Mouse (Mus musculus): ENCODE results near the gene Slc2a9.

The Slc2a9 gene

GRCm38 (mm10) chr5:38372369-38372768, 130.6 kb downstream of the Slc2a9 start:
- 24% methylated on average over 5 of the region's 5 CpGs for WGBS

GRCm38 (mm10) chr5:38371308-38371707, 131.6 kb downstream of the Slc2a9 start:
- 79% methylated on average over 1 of the region's 1 CpGs for WGBS

DNA sequence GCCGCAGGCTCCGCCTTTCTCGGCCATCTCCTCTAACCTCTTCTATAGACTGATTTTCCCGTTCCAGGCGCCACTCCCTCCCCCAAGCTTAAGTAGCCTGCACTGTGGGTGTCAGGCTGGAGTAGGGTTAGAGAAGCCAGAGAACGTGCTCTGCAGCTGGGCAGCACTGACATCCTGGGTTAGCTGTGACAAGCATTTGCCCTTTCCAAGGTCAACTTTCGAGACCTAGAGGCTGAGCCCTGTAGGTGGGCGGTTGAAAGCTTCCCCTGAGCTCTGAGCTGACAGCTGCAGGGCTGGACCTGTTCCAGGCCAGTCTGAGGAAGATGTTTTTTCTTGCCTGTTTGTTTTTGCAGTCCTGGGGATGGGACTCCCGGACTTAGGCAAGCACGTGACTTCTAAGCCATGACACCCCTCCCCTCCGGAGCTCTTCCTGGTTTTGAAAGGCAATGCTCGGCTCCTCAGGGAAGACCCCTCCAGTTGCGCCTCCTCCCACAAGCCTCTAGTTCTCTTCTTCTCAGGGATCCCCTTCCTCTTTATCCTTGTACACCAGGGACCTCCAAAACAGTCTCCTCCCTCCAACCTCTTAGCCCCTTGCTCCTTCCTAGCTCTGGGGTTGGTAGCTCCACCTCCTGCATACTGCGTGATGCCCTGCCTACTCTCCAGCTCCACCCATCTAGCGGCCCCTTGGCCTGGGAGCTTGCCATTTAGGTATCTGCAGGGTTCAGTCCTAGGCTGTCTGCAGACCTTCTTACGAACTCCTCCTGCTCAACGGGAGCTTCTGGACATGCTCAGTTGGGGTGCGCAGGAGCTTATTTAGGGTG, 136.1 kb downstream of the Slc2a9 start:
- WGBS, result 22% methylated on average over 18 of the region's 18 CpGs

GRCm38 (mm10) chr5:38365521-38365920, 137.4 kb downstream of the Slc2a9 start:
- WGBS, result 86% methylated on average over 2 of the region's 2 CpGs

DNA sequence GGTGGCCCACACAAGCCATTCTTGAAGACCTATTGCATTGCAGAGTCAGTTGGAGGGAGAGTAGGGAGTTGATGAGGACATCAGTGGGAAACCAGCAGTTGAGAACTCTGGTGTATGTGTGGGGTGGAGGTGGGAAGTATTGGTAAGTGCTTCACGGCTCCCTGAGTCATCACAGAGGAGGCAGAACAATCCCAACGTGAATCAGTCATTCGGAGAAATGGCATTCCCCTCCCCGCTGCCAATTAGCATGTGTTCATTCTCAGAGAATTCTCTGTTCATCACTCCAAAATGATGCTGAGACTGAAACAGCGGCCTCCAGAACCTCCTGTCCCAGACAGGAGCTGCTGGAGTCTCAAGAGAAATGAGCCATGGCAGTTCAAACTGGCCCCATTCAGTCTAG, 138.5 kb downstream of the Slc2a9 start:
- 52% methylated on average over 5 of the region's 5 CpGs for WGBS

DNA sequence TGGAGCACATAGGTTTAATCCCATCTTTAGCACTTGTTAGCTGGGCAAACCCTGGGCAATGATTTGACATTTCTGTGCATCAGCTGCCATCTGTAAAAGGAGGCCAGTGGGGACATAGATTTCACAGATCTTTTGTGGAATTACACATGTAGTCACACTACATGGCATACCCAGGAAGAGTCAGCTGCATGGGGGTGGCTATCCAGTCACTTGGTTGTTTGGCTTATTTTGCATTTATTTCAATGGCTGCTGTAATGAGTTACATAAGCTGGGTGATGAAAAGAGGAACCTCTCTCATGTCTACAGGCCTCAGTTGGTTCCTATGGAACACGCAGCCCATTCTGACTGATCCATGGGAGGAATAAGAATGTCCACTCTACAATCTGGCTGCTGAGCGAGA, 143.2 kb downstream of the Slc2a9 start:
- 82% methylated on average over 2 of the region's 2 CpGs for WGBS

DNA sequence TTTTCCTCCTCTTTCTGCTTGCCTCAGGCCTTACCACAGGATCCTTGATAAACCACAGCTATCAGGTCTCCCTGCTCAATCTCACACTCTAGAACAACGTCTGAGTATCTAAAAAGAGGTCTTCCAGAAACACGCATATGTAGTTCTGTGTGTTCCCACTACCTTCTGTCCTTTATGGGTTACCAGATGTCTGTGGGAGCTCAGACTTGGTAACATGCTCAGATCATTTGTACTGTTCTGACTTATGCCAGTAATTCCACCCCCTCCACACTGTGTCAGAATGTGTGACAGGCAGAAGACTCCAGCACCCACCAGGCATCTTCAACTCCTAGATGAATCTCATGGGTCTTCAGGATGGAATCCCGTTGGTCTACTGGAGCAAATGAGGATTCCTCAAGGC, 146.0 kb downstream of the Slc2a9 start:
- WGBS, result 62% methylated on average over 3 of the region's 3 CpGs

GRCm38 (mm10) chr5:38350351-38350929, 152.5 kb downstream of the Slc2a9 start:
- WGBS, result 67% methylated on average over 5 of the region's 5 CpGs

GRCm38 (mm10) chr5:38346646-38347432, 156.1 kb downstream of the Slc2a9 start:
- WGBS, result 51% methylated on average over 10 of the region's 10 CpGs

- WGBS, result 76% methylated on average over 3 of the region's 3 CpGs
Observed at GRCm38 (mm10) chr5:38343101-38343500, 159.8 kb downstream of the Slc2a9 start.

GRCm38 (mm10) chr5:38334582-38334981, 168.4 kb downstream of the Slc2a9 start:
- 61% methylated on average over 1 of the region's 1 CpGs for WGBS

DNA sequence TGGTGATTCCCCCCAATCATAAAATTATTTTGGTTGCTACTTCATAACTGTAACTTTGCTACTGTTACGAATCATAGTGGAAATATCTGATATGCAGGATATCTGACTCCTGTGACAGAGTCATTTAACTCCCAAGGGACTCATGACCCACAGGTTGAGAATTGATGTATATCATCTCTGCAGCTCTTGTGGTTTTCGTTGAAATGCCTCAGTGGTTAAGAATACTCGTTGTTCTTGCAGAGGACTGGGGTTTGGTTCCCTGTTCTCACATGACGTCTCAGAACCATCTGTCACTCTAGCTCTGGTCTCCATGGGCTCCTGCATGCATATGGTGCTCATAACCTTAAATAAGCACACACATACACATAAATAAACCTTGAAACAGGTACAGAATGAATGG, 169.6 kb downstream of the Slc2a9 start:
- WGBS, result 62% methylated on average over 4 of the region's 4 CpGs

- WGBS, result 3% methylated on average over 67 of the region's 67 CpGs
Observed at GRCm38 (mm10) chr5:38318966-38319786, 183.8 kb downstream of the Slc2a9 start, which contains the start of gene Drd5. Drd5 (plus strand) TSS chr5:38319367.

- 77% methylated on average over 3 of the region's 3 CpGs for WGBS
Observed at GRCm38 (mm10) chr5:38309795-38310194, 193.1 kb downstream of the Slc2a9 start.

DNA sequence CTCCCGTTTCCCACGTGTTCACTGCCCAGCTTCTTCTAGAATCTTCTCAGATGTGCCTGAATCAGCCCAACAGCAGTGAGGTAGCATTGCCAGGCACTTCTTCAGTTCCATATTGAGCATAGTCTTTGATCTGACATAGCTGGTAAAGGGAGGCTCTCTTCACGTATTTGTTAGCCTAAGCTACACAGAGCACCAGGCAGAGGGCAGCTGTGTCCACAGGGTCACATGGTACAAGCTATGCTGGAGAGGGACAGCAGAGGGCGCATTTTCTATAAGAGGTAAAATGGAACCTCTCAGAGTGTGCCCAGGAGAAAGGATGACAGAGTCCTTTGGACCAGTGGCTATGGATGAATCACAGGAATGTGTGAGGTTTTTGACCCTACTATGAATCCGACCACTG, 194.1 kb downstream of the Slc2a9 start:
- WGBS, result 58% methylated on average over 5 of the region's 5 CpGs

DNA sequence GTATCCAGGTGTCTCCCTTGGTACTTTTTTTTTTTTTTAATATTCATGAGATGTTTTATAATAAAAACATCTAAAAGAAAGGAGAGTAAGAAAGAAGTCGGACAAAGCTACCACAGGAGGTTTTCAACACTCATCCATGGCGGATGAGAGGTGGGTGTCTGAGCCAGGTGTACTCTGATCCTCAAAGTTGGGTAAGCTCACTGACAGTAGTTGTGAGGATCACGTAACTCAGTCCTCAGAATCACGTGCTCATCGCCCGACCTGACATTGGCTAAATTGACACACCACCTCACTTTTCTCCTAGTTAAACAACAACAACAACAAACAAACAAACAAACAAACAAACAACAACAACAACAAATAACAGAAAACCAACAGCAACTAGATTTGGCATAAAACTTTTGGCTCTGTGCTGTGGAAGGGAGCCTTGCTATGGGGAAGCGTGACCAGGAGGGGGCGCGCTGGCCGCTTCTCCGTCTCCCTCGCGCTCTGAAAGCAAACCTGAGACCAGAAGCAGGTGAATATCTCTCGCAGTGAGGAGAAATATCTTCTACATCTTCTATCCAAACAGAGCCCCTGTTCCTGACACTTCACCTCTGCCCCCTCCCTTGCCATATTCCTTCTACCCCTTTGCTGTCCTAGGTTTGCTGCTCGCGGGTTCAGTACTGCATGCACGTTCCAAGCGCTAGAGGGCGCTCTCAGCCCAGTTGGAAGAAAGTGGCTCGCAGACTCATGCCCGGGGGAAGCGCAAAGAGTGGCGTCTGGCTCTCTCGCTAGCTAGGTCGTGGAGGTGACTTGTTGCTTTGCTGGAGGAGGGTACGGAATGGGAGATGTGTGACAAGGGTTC, 195.5 kb downstream of the Slc2a9 start:
- 8% methylated on average over 26 of the region's 26 CpGs for WGBS

DNA sequence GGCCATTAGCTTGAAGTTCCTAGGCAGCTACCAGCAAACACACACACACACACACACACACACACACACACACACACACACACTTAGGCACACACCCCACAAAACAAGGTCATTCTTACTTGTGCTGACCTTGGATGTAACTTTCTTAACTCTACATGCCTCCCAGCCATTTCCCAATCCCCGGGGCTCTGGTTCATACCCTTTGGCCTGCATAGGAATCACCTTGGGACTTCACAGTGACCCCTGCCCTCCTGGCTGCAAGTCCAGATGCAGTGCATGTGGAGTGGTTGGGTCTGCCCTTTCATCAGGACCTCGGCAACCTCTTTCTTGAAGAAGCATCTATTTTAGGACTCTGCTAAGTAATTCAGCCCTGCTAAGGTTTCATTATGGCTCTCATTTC, 197.7 kb downstream of the Slc2a9 start:
- WGBS, result 81% methylated on average over 2 of the region's 2 CpGs

- WGBS, result 57% methylated on average over 12 of the region's 12 CpGs
Observed at GRCm38 (mm10) chr5:38302651-38303050, 200.3 kb downstream of the Slc2a9 start.

- WGBS, result 91% methylated on average over 12 of the region's 12 CpGs
Observed at GRCm38 (mm10) chr5:38301761-38302411, 201.1 kb downstream of the Slc2a9 start.

Data from cerebral cortex, adult 2 months (tissue).